Mouse (Mus musculus): Measurements from ENCODE around the gene Morc3. TPM values are rescaled to one million over a fixed set of nuclear protein-coding genes. Genes with fewer than 3 reads are reported as not detected.

Morc3 gene
- polyA plus RNA-seq (2014; fragmentation: Illumina TruSeq; extraction: RNeasy Lipid Tissue Mini Kit (QIAGEN cat#74804); ENCODE audit: low replicate concordance): 105 TPM

GRCm38 (mm10) chr16:93831627-93832395 lies at the start of gene Morc3:
Morc3 (plus strand) TSS chr16:93832121.

DNA sequence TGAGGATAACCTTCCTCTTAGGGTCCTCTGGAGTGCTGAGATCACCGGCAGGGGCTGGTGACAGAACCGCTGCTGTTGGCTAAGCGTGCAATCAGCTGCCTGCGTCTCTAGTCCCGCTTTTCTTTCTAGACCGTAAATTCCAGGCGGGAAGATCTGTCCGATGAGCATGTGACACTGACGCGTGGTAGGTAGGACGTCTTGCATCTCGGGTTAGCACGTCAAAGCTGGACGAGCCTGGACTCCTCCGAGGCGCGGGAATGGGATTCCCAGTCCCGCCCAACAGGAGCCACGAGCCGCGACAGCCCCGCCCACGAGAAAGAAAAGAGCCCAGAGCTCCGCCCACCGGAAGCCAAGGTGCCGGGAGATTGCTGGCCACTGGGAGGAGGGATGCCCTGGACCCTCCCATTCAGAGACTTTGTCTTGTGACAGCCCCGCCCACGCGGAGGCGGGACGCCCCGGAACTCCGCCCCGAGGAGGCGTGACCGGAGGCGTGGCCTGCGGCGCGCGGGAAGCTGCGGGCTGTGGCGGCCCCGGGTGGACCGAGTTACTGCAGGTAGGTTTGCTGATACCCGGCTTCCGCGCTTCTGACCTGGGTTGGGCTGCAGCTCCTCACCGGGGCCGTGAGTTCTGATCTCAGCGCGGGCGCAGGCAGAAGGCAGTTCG lies 51.6 kb downstream of the Morc3 start, which contains the start of gene Chaf1b:
Chaf1b (plus strand) TSS at position 479 of the 663 bp plus-strand sequence.

Other genes starting within 250 kb of the Morc3 start
- gene Setd4, start 228.1 kb upstream of the Morc3 start, polyA plus RNA-seq (2014; fragmentation: Illumina TruSeq; extraction: RNeasy Lipid Tissue Mini Kit (QIAGEN cat#74804); ENCODE audit: low replicate concordance): 0.30 TPM
- 63.2 TPM for gene Cbr1, start 226.3 kb upstream of the Morc3 start, polyA plus RNA-seq (2014; fragmentation: Illumina TruSeq; extraction: RNeasy Lipid Tissue Mini Kit (QIAGEN cat#74804); ENCODE audit: low replicate concordance)
- gene Gm5678, start 204.0 kb upstream of the Morc3 start, polyA plus RNA-seq (2014; fragmentation: Illumina TruSeq; extraction: RNeasy Lipid Tissue Mini Kit (QIAGEN cat#74804); ENCODE audit: low replicate concordance): not detected
- gene Cbr3, start 148.9 kb upstream of the Morc3 start, polyA plus RNA-seq (2014; fragmentation: Illumina TruSeq; extraction: RNeasy Lipid Tissue Mini Kit (QIAGEN cat#74804); ENCODE audit: low replicate concordance): 1.3 TPM
- gene Dop1b, start 120.2 kb upstream of the Morc3 start, polyA plus RNA-seq (2014; fragmentation: Illumina TruSeq; extraction: RNeasy Lipid Tissue Mini Kit (QIAGEN cat#74804); ENCODE audit: low replicate concordance): 16.2 TPM
- gene Chaf1b, start 51.8 kb downstream of the Morc3 start, polyA plus RNA-seq (2014; fragmentation: Illumina TruSeq; extraction: RNeasy Lipid Tissue Mini Kit (QIAGEN cat#74804); ENCODE audit: low replicate concordance): 1.7 TPM
- gene Cldn14, start 176.7 kb downstream of the Morc3 start, polyA plus RNA-seq (2014; fragmentation: Illumina TruSeq; extraction: RNeasy Lipid Tissue Mini Kit (QIAGEN cat#74804); ENCODE audit: low replicate concordance): not detected